Mouse (Mus musculus): ENCODE data around the gene Fyn. TPM values are rescaled to one million over a fixed set of nuclear protein-coding genes. Genes with fewer than 3 reads are reported as not detected.
A peak's percentile ranks its signal among the peaks of the same experiment; 100 is the strongest.

The Fyn gene
- total RNA-seq, 2 experiments from 2014 or later, result 116 to 117 TPM

DNA sequence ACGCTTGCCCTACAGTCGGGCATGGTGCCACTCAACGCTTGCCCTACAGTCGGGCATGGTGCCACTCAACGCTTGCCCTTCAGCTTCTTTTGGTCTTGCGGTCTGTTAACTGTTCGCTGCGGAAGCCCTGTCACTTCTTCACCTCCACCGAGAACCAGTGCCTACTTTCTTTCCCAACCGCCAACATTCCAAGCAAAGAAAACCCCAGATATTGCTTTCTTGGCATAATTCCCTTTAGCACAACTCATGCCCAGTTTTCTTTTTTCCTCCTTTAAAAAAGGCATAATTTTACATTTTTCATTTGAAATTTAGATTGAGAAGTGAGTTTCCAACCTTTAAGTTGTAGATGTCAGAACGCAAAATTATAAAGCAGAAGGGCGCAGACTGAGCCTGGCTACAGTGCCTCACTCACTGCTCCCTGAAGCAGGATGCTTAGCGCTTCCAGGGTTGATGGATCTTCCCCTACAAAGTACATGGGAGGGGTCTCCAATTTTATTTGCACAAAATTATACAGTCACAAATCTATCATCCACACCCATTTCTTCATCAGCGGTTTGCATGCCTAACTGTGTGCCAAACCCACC, 18.8 kb upstream of the Fyn start:
- Histone ChIP-seq H3K27ac (no peak overlapping the region), H3K4me3 (no peak overlapping the region)
- intact Hi-C loops (cut with DNase I), result no loop called here
- no peak for DNase-seq (ENCODE audit: extremely low spot score in 1 of 2, low spot score in 2 of 2)
- no peak for TF ChIP-seq CTCF (IDR thresholded peaks at IDR 0.05)

DNA sequence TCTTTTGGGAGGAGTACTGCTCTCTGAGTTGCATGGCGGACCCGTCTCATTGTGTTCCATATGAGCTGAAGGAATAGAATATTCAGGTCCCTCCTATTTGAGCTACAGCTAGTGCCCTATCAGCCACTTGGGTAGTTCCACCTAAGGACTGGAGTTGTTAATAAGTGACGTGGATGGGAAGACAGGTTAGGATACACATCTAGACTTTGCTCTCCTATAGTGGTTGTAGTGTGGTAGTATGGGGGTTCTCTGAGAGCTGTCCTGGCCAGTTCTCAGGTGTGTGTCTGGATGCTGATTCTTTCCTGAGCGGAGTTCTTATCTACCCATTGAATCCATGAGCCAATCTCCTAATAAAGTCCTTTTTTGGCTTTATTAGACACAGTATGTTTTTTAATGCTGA, 4.5 kb upstream of the Fyn start:
- H3K4me3 ChIP-seq, result no peak overlapping the region
- TF ChIP-seq CTCF (IDR thresholded peaks at IDR 0.05), result no peak
- DNase-seq (ENCODE audit: extremely low spot score in 1 of 2, low spot score in 2 of 2), result no peak
- no peak overlapping the region for H3K27ac ChIP-seq
- intact Hi-C loops (cut with DNase I), result no loop called here

DNA sequence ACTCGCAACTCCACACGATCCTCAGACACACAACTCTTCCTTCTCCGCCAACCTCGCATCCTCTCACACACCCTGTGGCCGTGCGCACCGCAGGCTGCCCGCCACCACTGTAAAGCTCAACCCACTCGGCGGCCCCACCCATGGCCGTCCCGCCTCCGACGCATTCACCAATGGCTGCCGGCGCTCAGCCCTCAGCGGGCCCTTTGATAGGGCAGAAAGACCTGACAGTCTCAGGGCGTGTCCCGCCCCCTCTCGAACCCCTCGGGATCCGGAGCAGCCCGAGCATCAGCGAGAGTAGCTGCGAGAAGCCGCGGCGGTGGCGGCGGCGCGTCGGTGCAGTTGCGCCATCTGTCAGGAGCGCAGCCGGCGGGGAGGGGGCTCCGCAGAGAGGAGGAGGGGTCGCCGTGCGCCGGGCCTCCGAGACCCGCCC, 862 bp downstream of the Fyn start:
- no peak for TF ChIP-seq CTCF (IDR thresholded peaks at IDR 0.05)
- Histone ChIP-seq H3K4me3 (peak overlapping the region; percentile 78), H3K27ac (peak overlapping the region; percentile 96)
- intact Hi-C loops (cut with DNase I), result loop anchor here (5.0 kb wide), 1 partner anchor 132 kb away; no protein-coding TSS in a partner anchor
- peak; percentile 96 to 97 for DNase-seq (ENCODE audit: extremely low spot score in 1 of 2, low spot score in 2 of 2)

DNA sequence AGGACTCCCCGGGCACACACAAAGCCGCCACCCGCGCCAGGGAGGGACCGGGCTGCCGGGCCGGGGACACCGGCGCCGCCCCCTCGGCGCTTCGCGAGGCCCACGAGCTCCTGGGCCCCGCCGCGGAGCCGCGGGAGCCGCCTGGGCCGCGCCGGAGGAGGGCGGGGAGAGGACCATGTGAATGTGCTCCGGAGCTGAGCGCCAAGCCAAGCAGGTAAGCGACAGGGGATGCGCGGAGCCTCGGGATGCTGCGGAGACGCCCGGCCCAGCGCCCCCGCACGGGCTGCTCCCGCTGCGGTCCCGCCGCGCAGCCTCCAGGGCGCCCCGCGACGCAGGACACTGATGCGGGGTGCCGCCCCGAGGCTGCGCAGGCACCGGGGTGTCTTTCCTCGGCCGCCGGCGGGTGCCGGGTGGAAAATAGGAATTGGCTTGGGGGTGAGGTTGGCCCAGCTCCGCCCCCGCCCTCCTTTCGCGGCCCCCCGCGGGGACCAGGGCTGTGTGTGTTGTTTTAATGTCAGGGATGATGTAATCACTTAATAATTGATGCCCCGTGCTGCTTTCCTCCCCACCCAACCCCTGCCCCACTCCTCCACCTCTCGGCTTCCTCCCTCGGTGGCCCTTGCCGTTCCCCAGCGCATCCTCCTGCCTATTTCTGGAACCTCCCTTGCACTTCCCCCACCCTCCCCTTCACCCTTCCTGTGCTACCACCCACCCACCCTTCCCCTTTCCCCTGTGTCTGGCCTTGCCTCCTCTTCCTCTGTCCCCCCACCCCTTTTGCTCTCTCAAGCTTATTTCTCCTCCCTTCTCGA, 1.5 kb downstream of the Fyn start:
- intact Hi-C loops (cut with DNase I), result loop anchor here (5.0 kb wide), 5 partner anchors 47 to 362 kb away; partner anchors contain the start of gene Rev3l

DNA sequence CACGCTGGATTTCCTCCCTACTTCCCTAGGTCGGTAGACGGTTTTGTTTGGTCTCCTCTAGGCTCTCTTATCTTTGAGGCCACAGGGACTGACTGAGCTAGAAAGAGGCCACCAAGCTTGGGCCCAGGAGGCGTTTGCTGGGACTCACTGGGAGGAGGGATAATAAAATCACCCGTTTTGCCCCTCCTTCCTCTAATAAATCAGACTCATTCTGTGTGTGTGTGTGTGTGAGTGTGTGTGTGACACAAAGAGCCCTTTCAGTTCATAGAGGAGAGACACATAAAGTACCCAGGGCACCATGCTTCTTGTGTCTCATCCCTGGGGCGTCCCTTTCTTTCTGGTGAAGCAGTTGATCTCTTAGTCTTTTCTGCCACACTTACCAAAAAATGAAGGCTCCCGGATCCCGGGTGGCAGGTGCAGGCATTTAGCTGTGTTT, 2.1 kb downstream of the Fyn start:
- intact Hi-C loops (cut with DNase I), result loop anchor here (5.0 kb wide), 4 partner anchors 46 to 361 kb away; partner anchors contain the start of gene Rev3l
- Histone ChIP-seq H3K27ac (peak overlapping the region; percentile 96), H3K4me3 (peak overlapping the region; percentile 78)
- TF ChIP-seq CTCF (IDR thresholded peaks at IDR 0.05), result no peak
- peak in 1 of 2 experiments; percentile 33 for DNase-seq (ENCODE audit: extremely low spot score in 1 of 2, low spot score in 2 of 2)

More for the DNA sequence above, 1.5 kb downstream of the Fyn start:
- no peak; the same call in 1 of the 2 replicates for TF ChIP-seq CTCF (IDR thresholded peaks at IDR 0.05)
- H3K4me3 ChIP-seq, result peak overlapping the region; percentile 78
- DNase-seq (ENCODE audit: extremely low spot score in 1 of 2, low spot score in 2 of 2), result peak in 1 of 2 experiments; percentile 48
- H3K27ac ChIP-seq, result peak overlapping the region; percentile 96

DNA sequence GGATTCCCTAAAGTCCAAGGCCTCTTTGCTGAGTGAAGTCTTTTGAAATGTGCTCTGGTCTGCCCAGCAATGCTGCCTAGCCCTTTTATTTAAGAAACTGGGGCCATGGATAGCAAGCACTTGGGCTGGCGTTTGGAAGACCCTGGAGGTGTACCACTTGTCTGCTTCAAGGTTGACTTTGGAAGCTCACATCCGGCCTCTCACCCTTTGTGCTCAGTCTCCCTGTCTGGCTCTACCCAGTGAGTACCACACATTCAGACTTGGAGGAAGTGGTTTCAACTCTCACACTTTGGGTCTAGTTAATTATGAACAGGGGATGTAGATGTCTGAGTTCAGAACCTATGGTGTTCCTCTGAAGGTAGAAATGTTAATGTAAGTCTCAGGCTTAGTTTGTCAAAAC, 2.8 kb downstream of the Fyn start:
- peak overlapping the region; percentile 78 for H3K4me3 ChIP-seq
- no peak for TF ChIP-seq CTCF (IDR thresholded peaks at IDR 0.05)
- peak overlapping the region; percentile 96 for H3K27ac ChIP-seq
- intact Hi-C loops (cut with DNase I), result loop anchor here (5.0 kb wide), 4 partner anchors 46 to 361 kb away; partner anchors contain the start of gene Rev3l
- DNase-seq (ENCODE audit: extremely low spot score in 1 of 2, low spot score in 2 of 2), result no peak

DNA sequence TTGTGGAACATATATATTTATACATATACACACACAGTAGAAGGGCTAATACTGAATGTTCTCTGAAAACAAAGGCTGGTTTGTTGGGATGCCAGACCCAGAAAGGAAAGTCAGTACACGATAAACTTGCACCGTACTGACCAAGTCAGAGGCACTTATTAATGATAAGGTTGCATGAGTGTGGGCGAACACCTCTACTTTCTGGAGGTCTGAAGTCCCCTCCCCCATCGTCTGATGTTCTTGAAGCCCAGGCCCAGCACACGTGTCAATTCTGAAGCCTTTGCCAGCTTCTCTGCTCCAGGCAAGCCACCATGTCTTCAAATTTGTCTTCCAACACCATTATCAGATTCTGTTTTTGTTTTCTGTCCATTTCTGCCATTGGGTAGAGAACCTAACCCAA, 3.3 kb downstream of the Fyn start:
- H3K27ac ChIP-seq, result no peak overlapping the region
- no peak for DNase-seq (ENCODE audit: extremely low spot score in 1 of 2, low spot score in 2 of 2)
- H3K4me3 ChIP-seq, result no peak overlapping the region; the same call in 1 of the 2 replicates
- intact Hi-C loops (cut with DNase I), result loop anchor here (5.0 kb wide), 4 partner anchors 45 to 360 kb away; partner anchors contain the start of gene Rev3l
- TF ChIP-seq CTCF (IDR thresholded peaks at IDR 0.05), result no peak

DNA sequence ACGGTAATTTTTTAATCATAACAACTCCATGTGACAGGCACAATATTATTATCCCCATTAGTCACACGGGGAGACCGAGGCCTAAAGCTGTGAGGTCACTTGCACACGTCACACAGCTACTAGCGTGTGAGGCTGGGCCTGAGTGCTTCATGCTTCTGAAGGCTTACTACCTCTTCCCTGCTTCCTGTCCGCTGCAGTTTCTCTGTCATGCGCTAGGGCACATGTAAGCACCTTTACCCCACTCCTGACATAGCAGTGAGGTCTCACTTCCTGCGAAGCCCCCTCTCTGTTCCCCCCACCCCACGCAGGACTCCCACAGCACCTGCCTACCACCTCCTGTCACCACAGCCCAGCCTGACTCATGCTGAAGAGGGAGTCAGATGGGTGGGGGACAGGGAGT, 8.0 kb downstream of the Fyn start:
- intact Hi-C loops (cut with DNase I), result loop anchor here (5.0 kb wide), 1 partner anchor 131 kb away; no protein-coding TSS in a partner anchor
- Histone ChIP-seq H3K4me3 (no peak overlapping the region), H3K27ac (peak overlapping the region; percentile 50)
- no peak; the same call in none of the 2 replicates for TF ChIP-seq CTCF (IDR thresholded peaks at IDR 0.05)
- no peak for DNase-seq (ENCODE audit: extremely low spot score in 1 of 2, low spot score in 2 of 2)

DNA sequence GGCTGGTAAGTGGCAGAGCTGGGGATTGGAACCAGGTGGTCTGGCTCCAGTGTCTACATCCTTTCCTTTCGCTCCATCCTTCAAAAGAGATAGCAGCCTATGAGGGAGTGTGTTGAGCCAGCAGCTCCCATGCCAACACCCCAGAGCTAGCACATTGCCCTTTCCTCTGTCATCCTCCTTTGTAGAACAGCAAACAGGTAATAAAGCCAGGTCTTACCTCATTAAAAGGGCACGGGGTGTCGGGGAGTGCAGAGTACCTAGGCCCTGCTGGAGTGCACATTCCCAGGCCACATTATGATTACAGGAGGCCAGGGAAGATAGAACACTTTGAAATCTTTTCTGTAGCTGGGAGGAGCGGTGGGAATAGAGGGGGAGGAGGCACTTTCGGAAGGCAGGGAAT, 8.6 kb downstream of the Fyn start:
- TF ChIP-seq CTCF (IDR thresholded peaks at IDR 0.05), result no peak
- peak overlapping the region; percentile 50 for H3K27ac ChIP-seq
- intact Hi-C loops (cut with DNase I), result loop anchor here (5.0 kb wide), 1 partner anchor 130 kb away; no protein-coding TSS in a partner anchor
- no peak overlapping the region for H3K4me3 ChIP-seq
- DNase-seq (ENCODE audit: extremely low spot score in 1 of 2, low spot score in 2 of 2), result no peak

DNA sequence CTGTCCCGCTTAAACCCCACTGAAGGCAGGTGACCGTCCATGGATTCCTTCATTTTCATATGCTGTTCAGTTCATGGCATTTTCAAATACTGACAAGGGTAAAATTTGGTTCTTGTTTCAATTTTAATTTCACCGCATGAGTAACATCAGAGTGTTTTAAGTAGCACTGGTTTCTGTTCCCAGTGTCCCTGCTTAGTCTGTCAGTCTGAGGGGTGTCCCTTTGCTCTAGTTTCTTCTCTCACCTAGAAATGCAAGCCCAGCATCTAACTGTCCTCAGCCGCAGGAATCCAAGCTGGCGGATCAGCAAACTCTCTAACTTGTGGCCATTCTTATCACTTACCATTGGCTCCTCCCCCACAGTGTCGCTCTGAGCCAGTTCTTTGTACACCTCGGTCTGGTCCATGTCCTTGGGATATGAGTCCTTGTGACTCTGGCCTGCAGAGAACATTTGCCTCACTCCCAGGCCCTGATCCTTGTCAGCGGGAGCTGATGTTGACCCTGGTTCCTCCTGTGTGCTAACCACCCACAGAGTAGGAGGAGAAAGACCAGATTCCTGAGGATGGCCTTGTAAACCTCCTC, 9.5 kb downstream of the Fyn start:
- H3K27ac ChIP-seq, result peak overlapping the region; percentile 28; the same call in 1 of the 2 replicates
- H3K4me3 ChIP-seq, result no peak overlapping the region
- intact Hi-C loops (cut with DNase I), result loop anchor here (5.0 kb wide), 1 partner anchor 129 kb away; no protein-coding TSS in a partner anchor
- no peak for DNase-seq (ENCODE audit: extremely low spot score in 1 of 2, low spot score in 2 of 2)
- TF ChIP-seq CTCF (IDR thresholded peaks at IDR 0.05), result no peak

DNA sequence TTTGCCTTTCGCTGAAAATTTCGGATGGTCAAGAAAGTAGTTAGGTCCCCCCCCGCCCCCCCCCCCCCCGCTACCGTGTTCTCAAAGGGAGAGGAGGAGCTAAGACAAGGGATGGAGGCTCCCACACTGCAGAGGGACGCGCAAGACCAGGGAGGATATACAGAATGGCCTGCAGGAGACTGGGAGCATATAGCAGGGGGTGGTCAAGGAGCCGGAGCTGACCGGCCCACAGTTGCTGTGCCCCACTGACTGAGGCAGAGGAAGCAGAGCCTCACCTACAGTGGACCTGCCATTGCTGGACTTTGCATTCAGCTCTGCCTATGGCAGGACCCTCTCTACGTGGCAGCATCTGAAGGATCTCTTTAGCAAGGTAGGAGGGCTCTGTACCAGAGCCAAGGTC, 10.6 kb downstream of the Fyn start:
- Histone ChIP-seq H3K4me3 (no peak overlapping the region), H3K27ac (no peak overlapping the region)
- DNase-seq (ENCODE audit: extremely low spot score in 1 of 2, low spot score in 2 of 2), result no peak
- intact Hi-C loops (cut with DNase I), result loop anchor here (5.0 kb wide), 1 partner anchor 128 kb away; no protein-coding TSS in a partner anchor
- TF ChIP-seq CTCF (IDR thresholded peaks at IDR 0.05), result no peak

All from left cerebral cortex, adult 2 months (tissue).